Mouse (Mus musculus) right cerebral cortex, postnatal 14 days (tissue): Measurements from ENCODE around the gene Cpeb3.
"Not testable (repeated sequence)": the region's sequence is repeated elsewhere in the genome, so short reads cannot be mapped to it uniquely, and the experiment has no call there.

ENCODE experiments used
- DNase-seq: peaks from one replicate; pipeline ENCODE4 v3.0.0; 2022

Gene Cpeb3

GRCm38 (mm10) chr19:37078571-37078970, 129.8 kb downstream of the Cpeb3 start:
- DNase-seq: no peak

- no peak for DNase-seq
Observed at GRCm38 (mm10) chr19:37078064-37078463, 130.3 kb downstream of the Cpeb3 start.

DNA sequence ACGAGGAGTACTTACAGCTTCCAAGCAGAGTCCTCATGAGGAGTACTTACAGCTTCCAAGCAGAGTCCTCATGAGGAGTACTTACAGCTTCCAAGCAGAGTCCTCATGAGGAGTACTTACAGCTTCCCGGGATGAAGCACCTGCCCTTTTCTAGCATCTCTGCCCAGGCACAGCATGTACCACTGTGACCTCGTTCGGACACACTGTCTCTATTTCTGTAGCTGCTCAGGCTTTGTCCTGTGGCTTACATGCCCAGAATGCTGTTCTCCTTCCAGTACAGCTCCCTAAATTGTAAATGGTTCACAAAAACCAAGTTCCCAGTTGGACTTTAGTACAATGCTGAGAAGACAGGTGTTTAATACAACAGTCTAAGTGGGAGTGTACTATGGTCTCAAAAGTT, 131.1 kb downstream of the Cpeb3 start:
- DNase-seq: not testable (repeated sequence)

DNA sequence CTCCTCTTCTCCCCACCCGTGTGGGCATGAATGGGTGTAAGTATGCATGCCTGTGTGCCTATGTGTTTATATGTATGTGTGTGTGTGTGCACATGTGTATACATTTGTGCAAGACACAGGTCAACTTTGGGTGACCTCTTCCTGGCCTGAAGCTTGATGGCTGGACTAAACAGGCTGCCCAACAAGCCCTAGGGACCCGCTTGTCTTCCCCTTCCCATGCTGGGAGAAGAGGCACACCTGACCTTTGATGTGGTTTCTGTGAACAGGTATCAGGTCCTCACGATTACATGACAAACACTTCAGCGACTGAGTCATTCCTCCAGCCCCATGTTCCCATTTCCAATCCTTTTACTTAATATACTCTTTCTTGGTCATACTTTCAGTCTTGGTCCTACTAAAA, 131.8 kb downstream of the Cpeb3 start:
- DNase-seq: no peak

DNA sequence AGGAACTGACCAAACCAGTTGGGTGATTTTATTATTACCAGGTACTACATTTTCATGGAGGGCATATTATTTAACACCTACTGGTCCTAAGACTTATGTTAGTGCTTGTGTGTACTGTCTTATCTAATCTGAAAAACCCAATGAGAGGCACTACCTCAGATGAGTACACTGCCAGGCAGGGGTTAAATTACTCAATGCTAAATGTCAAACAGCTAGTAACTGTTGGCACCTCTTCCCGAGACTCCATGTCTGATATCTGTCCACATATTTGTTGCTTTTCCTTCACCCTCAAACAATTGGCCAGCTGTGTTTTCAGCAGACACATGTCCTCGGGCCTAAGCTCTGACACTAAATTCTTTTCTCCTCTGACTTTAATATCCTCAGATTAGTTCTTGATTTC, 132.3 kb downstream of the Cpeb3 start:
- DNase-seq: no peak

GRCm38 (mm10) chr19:37075690-37076089, 132.7 kb downstream of the Cpeb3 start:
- DNase-seq: peak; percentile 23

DNA sequence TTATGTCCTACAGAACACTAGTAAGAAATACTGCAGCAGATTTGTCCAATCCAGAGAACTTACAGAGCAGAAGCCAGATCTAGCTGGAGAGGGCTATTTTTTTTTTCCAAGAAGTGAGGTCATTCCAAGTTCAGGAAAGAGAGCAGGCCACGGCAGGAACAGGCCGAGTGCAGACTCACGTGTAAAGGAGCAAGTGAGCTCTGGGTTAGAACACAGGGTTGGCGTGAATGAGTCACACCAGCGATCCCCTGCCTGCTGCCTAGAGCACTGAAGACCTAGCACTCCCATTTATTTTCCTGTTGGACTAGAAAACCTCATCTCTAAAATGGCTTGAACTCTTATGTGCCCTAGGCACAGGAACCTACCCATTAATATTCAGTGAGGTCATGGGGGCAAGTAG, 133.7 kb downstream of the Cpeb3 start:
- DNase-seq: no peak

DNA sequence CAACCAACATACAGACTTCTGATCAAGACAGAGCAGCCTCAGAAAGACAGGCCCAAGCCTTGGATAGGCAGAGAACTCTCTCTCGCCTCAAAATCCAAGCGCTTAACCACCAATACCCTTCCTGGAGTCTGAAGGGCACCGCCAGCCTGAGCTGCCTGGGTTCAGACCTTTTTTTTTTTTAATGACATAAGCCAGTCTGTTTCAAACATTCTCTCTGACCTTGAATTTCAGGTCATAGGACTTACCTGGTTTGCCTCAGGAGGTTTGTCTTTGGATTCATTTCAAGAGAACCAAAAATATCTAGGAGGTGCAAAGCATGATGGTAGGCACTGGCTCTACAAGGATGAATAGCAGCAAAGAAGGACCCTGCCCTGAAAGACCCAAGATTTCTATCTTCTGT, 134.1 kb downstream of the Cpeb3 start:
- no peak for DNase-seq

- DNase-seq: no peak
Observed at GRCm38 (mm10) chr19:37072871-37073629, 135.4 kb downstream of the Cpeb3 start.

DNA sequence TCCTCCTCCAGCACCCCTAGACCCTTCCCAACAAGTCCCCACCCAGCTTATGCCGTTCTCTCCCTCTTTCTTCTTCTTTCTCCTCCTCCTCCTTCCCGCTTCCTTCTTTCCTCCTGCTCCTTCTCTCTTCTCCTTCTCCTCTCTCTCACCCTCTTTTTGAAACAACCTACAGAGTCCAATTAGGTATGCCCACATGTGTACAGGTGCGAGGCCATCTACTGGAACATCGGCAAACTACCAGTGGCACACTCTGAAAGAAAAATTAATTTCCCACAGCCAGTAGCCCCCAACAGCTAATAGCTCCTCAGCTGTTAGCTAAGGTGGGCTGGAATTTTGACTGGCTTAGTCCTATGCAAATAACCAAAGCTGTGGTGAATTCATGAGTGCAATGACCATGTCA, 139.2 kb downstream of the Cpeb3 start:
- no peak for DNase-seq

DNA sequence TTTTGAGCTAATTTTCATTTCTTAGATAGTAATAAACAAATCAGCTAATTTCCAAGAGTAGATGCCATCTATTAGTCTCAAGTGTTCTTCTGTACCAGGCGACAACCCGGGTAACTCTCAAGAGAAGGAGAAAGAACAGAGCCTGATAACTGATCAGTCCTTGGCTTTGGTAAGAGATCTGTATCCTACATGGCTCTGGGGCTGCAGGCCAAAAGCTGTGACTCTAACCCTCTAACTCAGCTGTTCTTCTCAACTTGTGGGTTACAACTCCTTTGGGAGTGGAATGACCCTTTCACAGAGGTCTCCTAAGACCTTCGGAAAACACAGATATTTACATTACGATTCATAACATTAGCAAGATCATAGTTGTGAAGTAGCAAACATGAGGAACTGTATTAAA, 148.3 kb downstream of the Cpeb3 start:
- DNase-seq: no peak

DNA sequence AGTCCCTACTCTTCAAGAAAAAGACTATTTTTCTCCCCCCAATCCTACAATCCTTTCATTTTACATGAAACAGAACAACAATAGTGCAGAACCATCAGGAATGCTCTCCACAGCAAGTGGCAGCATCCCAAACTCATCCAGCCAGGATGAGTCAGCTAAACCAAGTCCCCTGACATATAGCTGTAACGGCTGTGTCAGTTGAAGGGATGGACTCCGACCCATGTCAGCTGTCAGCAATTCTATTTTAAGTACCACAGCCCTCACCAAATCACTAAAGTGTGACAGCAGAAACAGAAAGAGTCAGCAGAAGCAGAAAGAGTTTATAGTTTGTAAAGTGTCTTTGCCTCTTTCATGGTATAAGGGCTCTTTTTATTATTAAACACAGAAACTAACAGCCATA, 148.8 kb downstream of the Cpeb3 start:
- DNase-seq: no peak

DNA sequence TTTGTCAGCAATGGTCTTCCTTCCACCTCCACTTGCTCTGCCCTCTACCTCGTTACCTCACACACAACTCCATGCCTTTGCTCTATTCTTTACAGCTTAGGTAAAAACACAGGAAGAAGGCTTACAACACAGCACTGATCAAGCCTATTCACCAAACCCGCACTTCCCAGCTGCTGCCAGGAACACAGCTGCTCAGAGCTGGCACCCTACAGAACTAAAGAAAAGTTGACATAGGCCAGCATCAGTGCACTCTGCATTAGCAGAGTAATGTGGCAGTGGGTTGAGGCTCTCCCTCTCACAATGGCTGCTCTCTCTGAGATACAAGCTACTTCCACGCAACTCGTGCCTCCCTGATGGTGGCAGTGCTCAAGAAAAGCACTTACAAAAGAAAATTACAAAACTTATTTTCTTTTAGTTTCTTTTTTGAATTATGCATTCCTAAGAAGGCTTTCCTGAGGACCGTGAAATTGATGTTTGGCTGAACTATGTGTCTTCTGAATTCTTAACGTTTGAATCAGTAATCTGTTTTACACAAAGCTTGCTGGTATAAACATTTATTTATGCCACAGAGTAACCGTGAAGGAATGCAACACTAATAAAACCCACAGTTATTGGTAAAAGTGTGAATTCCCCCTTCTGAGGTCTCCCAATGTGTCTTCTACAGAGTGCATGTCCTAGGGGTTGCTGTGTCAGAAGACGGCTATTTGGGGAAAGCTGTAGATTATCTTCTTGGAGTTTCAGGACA, 151.1 kb downstream of the Cpeb3 start:
- DNase-seq: no peak

- DNase-seq: no peak
Observed at GRCm38 (mm10) chr19:37055976-37056556, 152.3 kb downstream of the Cpeb3 start.

DNA sequence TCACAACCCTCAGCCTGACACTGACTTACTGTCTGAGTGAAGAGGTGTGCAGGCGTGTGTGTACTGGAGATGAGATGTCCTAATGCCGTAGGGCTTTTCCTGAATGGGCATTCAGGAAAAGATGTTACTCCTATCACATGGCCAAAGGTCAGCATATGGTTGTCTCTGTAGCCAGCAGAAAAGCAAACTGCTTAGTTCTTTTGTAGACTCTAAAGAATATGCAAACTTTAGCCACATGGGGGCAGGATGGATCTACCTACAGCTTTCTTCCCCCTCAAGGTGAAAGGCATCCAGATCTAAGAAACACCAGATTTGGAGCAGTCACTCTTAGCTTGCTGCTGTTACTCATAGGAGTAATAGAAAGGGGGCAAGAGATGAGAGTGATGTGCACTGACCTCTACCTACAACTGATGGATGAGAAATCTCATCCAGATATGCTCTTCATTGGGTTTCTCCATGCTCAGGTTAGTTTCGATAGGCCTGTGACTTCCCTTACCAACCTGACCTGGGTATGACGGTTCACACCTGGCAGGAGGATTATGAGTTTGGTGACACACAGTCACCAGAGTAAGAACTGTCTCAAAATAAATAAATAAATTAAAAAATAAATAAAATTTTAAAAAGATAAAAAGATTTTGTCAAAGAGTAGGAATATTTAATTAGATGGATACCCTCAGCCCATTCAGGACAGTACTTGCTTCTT, 157.6 kb downstream of the Cpeb3 start:
- DNase-seq: no peak

GRCm38 (mm10) chr19:37048507-37048906, 159.9 kb downstream of the Cpeb3 start:
- no peak for DNase-seq

- no peak for DNase-seq
Observed at GRCm38 (mm10) chr19:37044431-37044830, 164.0 kb downstream of the Cpeb3 start.

GRCm38 (mm10) chr19:37040906-37041305, 167.5 kb downstream of the Cpeb3 start:
- DNase-seq: no peak

- no peak for DNase-seq
Observed at GRCm38 (mm10) chr19:37032364-37032763, 176.0 kb downstream of the Cpeb3 start.

- DNase-seq: no peak
Observed at GRCm38 (mm10) chr19:37031446-37031845, 177.0 kb downstream of the Cpeb3 start.

DNA sequence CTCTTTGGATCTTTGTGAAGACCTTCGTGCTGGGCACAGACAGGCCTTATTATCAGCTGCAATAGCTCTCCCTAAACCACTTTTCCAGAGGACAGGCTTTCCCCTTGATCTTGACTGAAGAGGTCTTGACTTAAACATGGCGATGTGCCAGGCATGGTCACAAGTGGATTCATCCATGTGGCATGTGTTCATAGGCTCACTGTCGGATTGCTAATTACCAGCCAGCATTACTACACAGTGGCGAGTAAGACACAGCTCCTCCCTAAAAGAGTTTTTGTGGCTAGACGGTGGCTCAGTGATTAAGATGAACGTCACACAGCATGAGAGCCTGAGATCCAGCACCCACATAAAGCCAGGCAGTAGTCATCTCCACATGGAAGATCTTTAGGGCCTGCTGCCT, 178.6 kb downstream of the Cpeb3 start:
- no peak for DNase-seq

- DNase-seq: no peak
Observed at GRCm38 (mm10) chr19:37026408-37026807, 182.0 kb downstream of the Cpeb3 start.

DNA sequence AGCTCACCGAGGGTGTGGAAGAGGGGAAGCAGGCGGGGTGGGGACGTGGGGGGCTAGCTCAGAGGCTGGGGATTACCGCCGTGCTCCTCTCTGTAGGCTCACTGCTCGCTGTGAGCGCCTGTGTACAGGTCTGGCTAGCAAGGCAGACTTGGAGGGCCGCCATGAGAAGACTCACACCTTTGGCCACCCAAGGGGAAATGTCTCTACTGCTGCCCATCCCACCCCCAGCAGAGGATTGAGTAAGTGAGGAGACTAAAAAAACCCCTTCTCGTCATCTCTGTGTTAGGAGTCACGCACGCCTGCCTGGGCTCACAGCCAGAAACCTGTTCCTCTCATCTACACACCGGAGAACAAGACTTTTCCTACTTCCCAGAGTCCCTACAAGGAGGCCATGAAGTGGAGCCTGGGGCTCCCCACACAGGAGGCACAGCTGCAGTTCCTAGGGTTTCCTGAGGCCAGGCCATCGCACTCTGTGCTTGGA, 182.5 kb downstream of the Cpeb3 start:
- DNase-seq: peak; percentile 37
